Mouse (Mus musculus): ENCODE data around the gene Tmc4. TPM values are rescaled to one million over a fixed set of nuclear protein-coding genes. Genes with fewer than 3 reads are reported as not detected.
"Not testable (repeated sequence)": the region's sequence is repeated elsewhere in the genome, so short reads cannot be mapped to it uniquely, and the experiment has no call there.

Tmc4 gene
- 20.2 and 21.0 TPM in 2 replicates for polyA plus RNA-seq (2012; rRNA removed)
- 4.8 and 5.1 TPM in 2 replicates for polyA plus RNA-seq (2014; fragmentation: Nextera tagmentation; extraction: Ambion mirVana)

GRCm38 (mm10) chr7:3677342-3677741 lies at the start of gene Tmc4:
Gene Tmc4, minus strand, starts transcription at chr7:3677553.
- 33% methylated on average over 9 of the region's 9 CpGs for WGBS
- Histone ChIP-seq H3K36me3 (ENCODE audit: control insufficient read depth, insufficient read depth, low read length) (peaks cover 21% of the 10 kb centered on the region), H3K4me1 (ENCODE audit: control insufficient read depth, insufficient read depth, low read length) (no peaks in the 10 kb centered on the region), H3K9me3 (ENCODE audit: control insufficient read depth, low read length) (no peaks in the 10 kb centered on the region), H3K9ac (ENCODE audit: low read depth, low read length, severe bottlenecking) (no peak within 1 kb of the TSS), H3K4me2 (replicated peaks; ENCODE audit: low read depth, low read length, severe bottlenecking) (no peak within 1 kb of the TSS), H3K27ac (replicated peaks; ENCODE audit: low read depth, low read length) (no peak within 1 kb of the TSS), H3K4me3 (replicated peaks; ENCODE audit: low read length) (no peak within 1 kb of the TSS), H3K27me3 (ENCODE audit: control insufficient read depth, insufficient read depth, low read length) (no peaks in the 10 kb centered on the region)
- ATAC-seq (ENCODE audit: low FRiP score, low read depth) = no peak
- TF ChIP-seq POLR2A (IDR thresholded peaks at IDR 0.05; ENCODE audit: borderline replicate concordance, extremely low read depth, insufficient read depth, insufficient read length) = no peak
- DNase-seq (ENCODE audit: low spot score) = no peak

GRCm38 (mm10) chr7:3725459-3725858 lies 48.1 kb upstream of the Tmc4 start:
- H3K27me3 ChIP-seq (ENCODE audit: control insufficient read depth, insufficient read depth, low read length); ATAC-seq (ENCODE audit: low FRiP score, low read depth); H3K9ac ChIP-seq (ENCODE audit: low read depth, low read length, severe bottlenecking); DNase-seq (ENCODE audit: low spot score); H3K9me3 ChIP-seq (ENCODE audit: control insufficient read depth, low read length); H3K27ac ChIP-seq (replicated peaks; ENCODE audit: low read depth, low read length); H3K4me1 ChIP-seq (ENCODE audit: control insufficient read depth, insufficient read depth, low read length); H3K36me3 ChIP-seq (ENCODE audit: control insufficient read depth, insufficient read depth, low read length); H3K4me2 ChIP-seq (replicated peaks; ENCODE audit: low read depth, low read length, severe bottlenecking); H3K4me3 ChIP-seq (replicated peaks; ENCODE audit: low read length): not testable (repeated sequence)

GRCm38 (mm10) chr7:3720268-3720667 lies 42.9 kb upstream of the Tmc4 start, which contains the start of gene Pirb:
Gene Pirb, minus strand, starts transcription at chr7:3720391.
- not testable (repeated sequence) for DNase-seq (ENCODE audit: low spot score); H3K27ac ChIP-seq (replicated peaks; ENCODE audit: low read depth, low read length); H3K9me3 ChIP-seq (ENCODE audit: control insufficient read depth, low read length); H3K9ac ChIP-seq (ENCODE audit: low read depth, low read length, severe bottlenecking); H3K4me2 ChIP-seq (replicated peaks; ENCODE audit: low read depth, low read length, severe bottlenecking); H3K36me3 ChIP-seq (ENCODE audit: control insufficient read depth, insufficient read depth, low read length); ATAC-seq (ENCODE audit: low FRiP score, low read depth); H3K4me3 ChIP-seq (replicated peaks; ENCODE audit: low read length); H3K27me3 ChIP-seq (ENCODE audit: control insufficient read depth, insufficient read depth, low read length); H3K4me1 ChIP-seq (ENCODE audit: control insufficient read depth, insufficient read depth, low read length)
- WGBS = no CpG with 5 or more reads among the region's 3 CpGs

- ATAC-seq (ENCODE audit: low FRiP score, low read depth) = no peak
- Histone ChIP-seq H3K4me1 (ENCODE audit: control insufficient read depth, insufficient read depth, low read length) (no peaks in the 10 kb centered on the region), H3K27me3 (ENCODE audit: control insufficient read depth, insufficient read depth, low read length) (no peaks in the 10 kb centered on the region), H3K4me3 (replicated peaks; ENCODE audit: low read length) (no peak overlapping the region), H3K9me3 (ENCODE audit: control insufficient read depth, low read length) (no peaks in the 10 kb centered on the region), H3K9ac (ENCODE audit: low read depth, low read length, severe bottlenecking) (no peak overlapping the region), H3K4me2 (replicated peaks; ENCODE audit: low read depth, low read length, severe bottlenecking) (no peak overlapping the region), H3K36me3 (ENCODE audit: control insufficient read depth, insufficient read depth, low read length) (no peaks in the 10 kb centered on the region), H3K27ac (replicated peaks; ENCODE audit: low read depth, low read length) (no peak overlapping the region)
- DNase-seq (ENCODE audit: low spot score) = no peak
- 40% methylated on average over 1 of the region's 1 CpGs for WGBS
- no peak for TF ChIP-seq POLR2A (IDR thresholded peaks at IDR 0.05; ENCODE audit: borderline replicate concordance, extremely low read depth, insufficient read depth, insufficient read length)
Measured at GRCm38 (mm10) chr7:3715249-3715648, 37.9 kb upstream of the Tmc4 start.

- WGBS = 26% methylated on average over 5 of the region's 5 CpGs
Measured at GRCm38 (mm10) chr7:3712264-3712942, 35.0 kb upstream of the Tmc4 start.

More at GRCm38 (mm10) chr7:3712264-3712942, 35.0 kb upstream of the Tmc4 start:
- no peaks in the 10 kb centered on the region for H3K27me3 ChIP-seq (ENCODE audit: control insufficient read depth, insufficient read depth, low read length)
- peaks cover 8% of the 10 kb centered on the region for H3K36me3 ChIP-seq (ENCODE audit: control insufficient read depth, insufficient read depth, low read length)
- no peaks in the 10 kb centered on the region for H3K4me1 ChIP-seq (ENCODE audit: control insufficient read depth, insufficient read depth, low read length)
- DNase-seq (ENCODE audit: low spot score) = no peak
- H3K9ac ChIP-seq (ENCODE audit: low read depth, low read length, severe bottlenecking) = no peak overlapping the region
- ATAC-seq (ENCODE audit: low FRiP score, low read depth) = no peak
- no peak overlapping the region for H3K27ac ChIP-seq (replicated peaks; ENCODE audit: low read depth, low read length)
- no peaks in the 10 kb centered on the region for H3K9me3 ChIP-seq (ENCODE audit: control insufficient read depth, low read length)
- H3K4me2 ChIP-seq (replicated peaks; ENCODE audit: low read depth, low read length, severe bottlenecking) = no peak overlapping the region
- no peak overlapping the region for H3K4me3 ChIP-seq (replicated peaks; ENCODE audit: low read length)
- TF ChIP-seq POLR2A (IDR thresholded peaks at IDR 0.05; ENCODE audit: borderline replicate concordance, extremely low read depth, insufficient read depth, insufficient read length) = no peak

Data from limb, embryonic 14.5 days (tissue).